Comparison of ENCODE assay signal across 8 mouse cellular contexts in the genomic region with DNA sequence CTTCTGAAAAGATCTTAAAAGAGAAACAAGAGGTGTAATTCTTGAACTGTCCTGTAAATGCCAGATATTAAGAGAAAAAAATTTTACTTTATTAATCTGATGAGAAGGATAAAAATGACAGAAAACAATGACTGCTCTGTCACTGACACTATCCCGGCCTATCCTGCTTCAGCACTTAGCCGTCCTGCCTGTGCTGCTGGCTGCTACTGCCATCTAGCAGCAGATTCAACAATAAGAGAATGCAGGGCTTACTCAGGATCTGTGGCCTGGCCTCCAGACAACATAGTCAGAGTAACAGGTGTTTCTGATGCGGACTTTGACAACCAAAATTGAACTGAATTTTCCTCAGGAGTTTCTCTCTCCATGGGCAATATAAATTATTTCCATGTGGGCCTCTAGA. TPM values are rescaled to one million over a fixed set of nuclear protein-coding genes. Genes with fewer than 3 reads are reported as not detected.
DNase-seq lines count a peak whose midpoint lies in the region; ATAC-seq and TF ChIP-seq lines count a peak whose summit lies in the region.
"Had no signal": no experiment of that assay in that cellular context is flagged by ENCODE, and none has a peak within 500 bp of the region (broad histone marks: within the 10 kb centered on the region; RNA-seq: fewer than 3 reads in every experiment).

No protein-coding gene starts in this region.

- POLR2A ChIA-PET in Patski (lab: Charles Lee) = no interaction called here

- in situ Hi-C loops in Patski (cut with MboI; ENCODE audit: low pct_unique_long_range_greater_than_20kb) = no loop called here

- peak; percentile 36 for DNase-seq in layer of hippocampus, adult 11-12 months (ENCODE audit: low spot score)
- DNase-seq in layer of hippocampus, adult 9-10 months (ENCODE audit: low spot score) = no peak
- DNase-seq in Patski (ENCODE audit: low read depth, low spot score) = no peak
- peak; percentile 59 to 61 for DNase-seq in cerebellum, postnatal 14 days
- peak; percentile 56 for DNase-seq in kidney, postnatal 14 days
- DNase-seq in lung, postnatal 25 days (ENCODE audit: low spot score) = peak; percentile 32
- no peak for DNase-seq in urinary bladder, adult 18-20 months (ENCODE audit: low spot score in 2 of 2)

- CTCF ChIA-PET in Patski (lab: Charles Lee) = no interaction called here

- no peak for ATAC-seq in Patski

- no peaks in the 10 kb centered on the region for H3K27me3 ChIP-seq in Patski
- H3K27me3 ChIP-seq: lung, embryonic 15.5 days had no signal

- peak; percentile 54 for TF ChIP-seq CTCF in Patski (IDR thresholded peaks at IDR 0.05)

RNA-seq across cellular contexts. Expression of a gene that starts 12.8 kb away (rescaled TPM):
- polyA plus RNA-seq in Patski (2021) = 21.5 TPM

Comparison
In these comparisons a context has a peak if more than half of its experiments do, and no peak if none do; other contexts are left out.
1. DNase-seq: peak in layer of hippocampus, adult 11-12 months (single experiment), cerebellum, postnatal 14 days (2 of 2), kidney, postnatal 14 days (single experiment) and lung, postnatal 25 days (single experiment); none in layer of hippocampus, adult 9-10 months (single experiment), Patski (single experiment) and urinary bladder, adult 18-20 months (0 of 2).